Mouse (Mus musculus): ENCODE results near the gene Dnaaf1. TPM values are rescaled to one million over a fixed set of nuclear protein-coding genes. Genes with fewer than 3 reads are reported as not detected.

Gene Dnaaf1
- total and polyA plus RNA-seq, 3 experiments, result 0.39 TPM; not detected in 2

- Histone ChIP-seq H3K9ac (ENCODE audit: low read depth, low read length) (no peak overlapping the region), H3K79me2 (replicated peaks; ENCODE audit: control insufficient read depth, insufficient read depth, low read length) (no peaks in the 10 kb centered on the region), H3K36me3 (ENCODE audit: control insufficient read depth, insufficient read depth, low read length) (no peaks in the 10 kb centered on the region), H3K4me3 (no peak overlapping the region), H3K27me3 (ENCODE audit: control insufficient read depth, insufficient read depth, low read length) (no peaks in the 10 kb centered on the region), H3K4me1 (ENCODE audit: control insufficient read depth, insufficient read depth, low read length) (no peaks in the 10 kb centered on the region), H3K27ac (no peak overlapping the region)
- no peak for DNase-seq
- intact Hi-C loops (cut with DNase I), result no loop called here
- TF ChIP-seq EP300 (IDR thresholded peaks at IDR 0.05; ENCODE audit: insufficient read depth, low read depth, low read length) (no peak), CTCF (IDR thresholded peaks at IDR 0.05) (no peak), POLR2A (IDR thresholded peaks at IDR 0.05; ENCODE audit: insufficient read depth, low read depth, low read length) (no peak)
- WGBS, result 87% methylated on average over 22 of the region's 22 CpGs
Observed at GRCm38 (mm10) chr8:119625788-119626187, 50.8 kb downstream of the Dnaaf1 start.

GRCm38 (mm10) chr8:119627199-119627598 lies 52.2 kb downstream of the Dnaaf1 start:
- Histone ChIP-seq H3K36me3 (ENCODE audit: control insufficient read depth, insufficient read depth, low read length) (no peaks in the 10 kb centered on the region), H3K4me3 (no peak overlapping the region), H3K27me3 (ENCODE audit: control insufficient read depth, insufficient read depth, low read length) (no peaks in the 10 kb centered on the region), H3K27ac (no peak overlapping the region), H3K79me2 (replicated peaks; ENCODE audit: control insufficient read depth, insufficient read depth, low read length) (no peaks in the 10 kb centered on the region), H3K4me1 (ENCODE audit: control insufficient read depth, insufficient read depth, low read length) (no peaks in the 10 kb centered on the region), H3K9ac (ENCODE audit: low read depth, low read length) (no peak overlapping the region)
- intact Hi-C loops (cut with DNase I), result no loop called here
- TF ChIP-seq CTCF (IDR thresholded peaks at IDR 0.05) (no peak), EP300 (IDR thresholded peaks at IDR 0.05; ENCODE audit: insufficient read depth, low read depth, low read length) (no peak), POLR2A (IDR thresholded peaks at IDR 0.05; ENCODE audit: insufficient read depth, low read depth, low read length) (no peak)
- 88% methylated on average over 7 of the region's 7 CpGs for WGBS
- no peak for DNase-seq

GRCm38 (mm10) chr8:119627613-119628359 lies 52.8 kb downstream of the Dnaaf1 start:
- no peak overlapping the region for H3K27ac ChIP-seq

DNA sequence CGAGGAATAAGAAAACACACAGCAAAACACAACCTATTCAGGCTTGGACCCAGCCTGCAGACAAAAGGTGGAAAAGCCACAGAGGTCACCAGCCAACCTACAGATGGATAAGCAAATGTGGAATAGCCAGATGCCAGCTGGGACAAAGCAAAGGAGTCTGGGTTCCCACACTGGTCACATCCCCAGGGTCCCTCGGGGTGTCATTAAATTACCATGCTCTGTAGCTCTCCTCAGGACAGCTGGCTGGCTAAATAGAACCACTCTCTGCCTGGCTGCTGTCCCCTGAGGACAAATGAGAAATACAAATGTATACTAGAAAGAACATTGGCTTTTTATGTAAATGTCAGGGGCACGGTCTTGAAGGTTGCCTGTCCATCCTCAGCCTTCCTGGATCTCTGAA lies 55.8 kb downstream of the Dnaaf1 start:
- H3K27ac ChIP-seq, result no peak overlapping the region
- TF ChIP-seq CTCF (IDR thresholded peaks at IDR 0.05) (no peak), POLR2A (IDR thresholded peaks at IDR 0.05; ENCODE audit: insufficient read depth, low read depth, low read length) (no peak), EP300 (IDR thresholded peaks at IDR 0.05; ENCODE audit: insufficient read depth, low read depth, low read length) (no peak)
- H3K79me2 ChIP-seq (replicated peaks; ENCODE audit: control insufficient read depth, insufficient read depth, low read length), result no peaks in the 10 kb centered on the region
- intact Hi-C loops (cut with DNase I), result no loop called here
- no peak overlapping the region for H3K4me3 ChIP-seq
- WGBS, result 57% methylated on average over 3 of the region's 3 CpGs
- DNase-seq, result no peak
- no peaks in the 10 kb centered on the region; the same call in 1 of the 2 replicates for H3K27me3 ChIP-seq (ENCODE audit: control insufficient read depth, insufficient read depth, low read length)
- H3K4me1 ChIP-seq (ENCODE audit: control insufficient read depth, insufficient read depth, low read length), result peaks cover 4% of the 10 kb centered on the region
- no peak overlapping the region for H3K9ac ChIP-seq (ENCODE audit: low read depth, low read length)
- no peaks in the 10 kb centered on the region for H3K36me3 ChIP-seq (ENCODE audit: control insufficient read depth, insufficient read depth, low read length)

More at GRCm38 (mm10) chr8:119627613-119628359, 52.8 kb downstream of the Dnaaf1 start:
- Histone ChIP-seq H3K27me3 (ENCODE audit: control insufficient read depth, insufficient read depth, low read length) (no peaks in the 10 kb centered on the region), H3K79me2 (replicated peaks; ENCODE audit: control insufficient read depth, insufficient read depth, low read length) (no peaks in the 10 kb centered on the region), H3K4me3 (no peak overlapping the region), H3K4me1 (ENCODE audit: control insufficient read depth, insufficient read depth, low read length) (no peaks in the 10 kb centered on the region), H3K9ac (ENCODE audit: low read depth, low read length) (no peak overlapping the region), H3K36me3 (ENCODE audit: control insufficient read depth, insufficient read depth, low read length) (no peaks in the 10 kb centered on the region)
- TF ChIP-seq POLR2A (IDR thresholded peaks at IDR 0.05; ENCODE audit: insufficient read depth, low read depth, low read length) (no peak), CTCF (IDR thresholded peaks at IDR 0.05) (no peak), EP300 (IDR thresholded peaks at IDR 0.05; ENCODE audit: insufficient read depth, low read depth, low read length) (no peak)
- WGBS, result 51% methylated on average over 10 of the region's 10 CpGs
- intact Hi-C loops (cut with DNase I), result no loop called here
- DNase-seq, result no peak

DNA sequence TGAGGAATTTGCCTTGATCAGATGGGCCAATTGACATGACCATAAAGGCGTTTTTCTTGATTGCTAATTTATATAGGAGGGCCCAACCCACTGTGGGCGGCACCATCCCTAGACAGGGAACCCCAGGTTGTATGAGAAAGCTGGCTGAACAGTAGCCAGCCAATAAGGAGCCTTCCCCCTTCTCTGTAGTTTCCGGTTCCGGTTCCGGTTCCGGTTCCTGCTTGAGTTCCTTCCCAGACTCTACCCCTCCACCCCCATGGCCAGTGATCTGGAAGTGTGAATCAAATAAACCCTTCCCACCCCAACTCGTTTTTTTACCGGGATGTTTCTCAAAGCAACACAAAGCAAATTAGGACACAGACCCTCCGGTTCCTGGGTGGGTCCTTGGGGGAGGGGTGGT lies 57.2 kb downstream of the Dnaaf1 start:
- TF ChIP-seq EP300 (IDR thresholded peaks at IDR 0.05; ENCODE audit: insufficient read depth, low read depth, low read length) (no peak), CTCF (IDR thresholded peaks at IDR 0.05) (no peak), POLR2A (IDR thresholded peaks at IDR 0.05; ENCODE audit: insufficient read depth, low read depth, low read length) (no peak)

GRCm38 (mm10) chr8:119632909-119633308 lies 57.9 kb downstream of the Dnaaf1 start:
- Histone ChIP-seq H3K27ac (no peak overlapping the region), H3K9ac (ENCODE audit: low read depth, low read length) (no peak overlapping the region), H3K4me3 (no peak overlapping the region), H3K79me2 (replicated peaks; ENCODE audit: control insufficient read depth, insufficient read depth, low read length) (no peaks in the 10 kb centered on the region), H3K4me1 (ENCODE audit: control insufficient read depth, insufficient read depth, low read length) (peaks cover 4% of the 10 kb centered on the region), H3K36me3 (ENCODE audit: control insufficient read depth, insufficient read depth, low read length) (no peaks in the 10 kb centered on the region), H3K27me3 (ENCODE audit: control insufficient read depth, insufficient read depth, low read length) (no peaks in the 10 kb centered on the region; the same call in 1 of the 2 replicates)
- intact Hi-C loops (cut with DNase I), result no loop called here
- no peak for TF ChIP-seq CTCF (IDR thresholded peaks at IDR 0.05)
- no peak for TF ChIP-seq EP300 (IDR thresholded peaks at IDR 0.05; ENCODE audit: insufficient read depth, low read depth, low read length)
- TF ChIP-seq POLR2A (IDR thresholded peaks at IDR 0.05; ENCODE audit: insufficient read depth, low read depth, low read length), result no peak
- WGBS, result 52% methylated on average over 29 of the region's 29 CpGs
- no peak for DNase-seq

More for the DNA sequence above, 57.2 kb downstream of the Dnaaf1 start:
- Histone ChIP-seq H3K4me1 (ENCODE audit: control insufficient read depth, insufficient read depth, low read length) (peaks cover 4% of the 10 kb centered on the region), H3K36me3 (ENCODE audit: control insufficient read depth, insufficient read depth, low read length) (no peaks in the 10 kb centered on the region), H3K79me2 (replicated peaks; ENCODE audit: control insufficient read depth, insufficient read depth, low read length) (no peaks in the 10 kb centered on the region), H3K9ac (ENCODE audit: low read depth, low read length) (no peak overlapping the region), H3K27me3 (ENCODE audit: control insufficient read depth, insufficient read depth, low read length) (no peaks in the 10 kb centered on the region; the same call in 1 of the 2 replicates), H3K27ac (no peak overlapping the region), H3K4me3 (no peak overlapping the region)
- intact Hi-C loops (cut with DNase I), result no loop called here
- 83% methylated on average over 9 of the region's 9 CpGs for WGBS
- no peak for DNase-seq

Measured in heart, adult 2 months (tissue).